Mouse (Mus musculus): Measurements from ENCODE around the gene Uap1l1.

GRCm38 (mm10) chr2:25356208-25357079, 9.0 kb downstream of the Uap1l1 start, which contains the start of gene Dpp7:
- TF ChIP-seq POLR2A (IDR thresholded peaks at IDR 0.05; ENCODE audit: low read depth, low read length) = peak; percentile 63
- no peak for TF ChIP-seq CTCF (IDR thresholded peaks at IDR 0.05; ENCODE audit: borderline replicate concordance, insufficient read depth, low read length)
